Mouse (Mus musculus): Measurements from ENCODE around the gene Itga11. TPM values are rescaled to one million over a fixed set of nuclear protein-coding genes. Genes with fewer than 3 reads are reported as not detected.
A peak's percentile ranks its signal among the peaks of the same experiment; 100 is the strongest.

The Itga11 gene
- total RNA-seq, 2 experiments from 2014 or later: 0.98 to 1.1 TPM

- no peak for DNase-seq
Observed at GRCm38 (mm10) chr9:62689748-62690147, 12.1 kb downstream of the Itga11 start.

GRCm38 (mm10) chr9:62694054-62694453, 16.4 kb downstream of the Itga11 start:
- DNase-seq: peak; percentile 32

- no peak for DNase-seq
Observed at GRCm38 (mm10) chr9:62695210-62695609, 17.6 kb downstream of the Itga11 start.

GRCm38 (mm10) chr9:62696799-62697198, 19.2 kb downstream of the Itga11 start:
- no peak for DNase-seq

- DNase-seq: no peak
Observed at GRCm38 (mm10) chr9:62707267-62707666, 29.6 kb downstream of the Itga11 start.

GRCm38 (mm10) chr9:62707870-62708269, 30.2 kb downstream of the Itga11 start:
- no peak for DNase-seq

GRCm38 (mm10) chr9:62709983-62710382, 32.4 kb downstream of the Itga11 start:
- no peak for DNase-seq

- DNase-seq: no peak
Observed at GRCm38 (mm10) chr9:62712374-62712773, 34.7 kb downstream of the Itga11 start.

GRCm38 (mm10) chr9:62713040-62713439, 35.4 kb downstream of the Itga11 start:
- DNase-seq: no peak

GRCm38 (mm10) chr9:62714336-62714735, 36.7 kb downstream of the Itga11 start:
- no peak for DNase-seq

- DNase-seq: no peak
Observed at GRCm38 (mm10) chr9:62717982-62718381, 40.4 kb downstream of the Itga11 start.

- DNase-seq: no peak
Observed at GRCm38 (mm10) chr9:62721791-62722190, 44.2 kb downstream of the Itga11 start.

GRCm38 (mm10) chr9:62722716-62723115, 45.1 kb downstream of the Itga11 start:
- no peak for DNase-seq

- DNase-seq: no peak
Observed at GRCm38 (mm10) chr9:62724175-62724574, 46.5 kb downstream of the Itga11 start.

- no peak for DNase-seq
Observed at GRCm38 (mm10) chr9:62725247-62725646, 47.6 kb downstream of the Itga11 start.

- peak; percentile 37 for DNase-seq
Observed at GRCm38 (mm10) chr9:62726472-62726871, 48.8 kb downstream of the Itga11 start.

- DNase-seq: peak; percentile 67
Observed at GRCm38 (mm10) chr9:62744558-62745275, 67.1 kb downstream of the Itga11 start.

- no peak for DNase-seq
Observed at GRCm38 (mm10) chr9:62746646-62747045, 69.0 kb downstream of the Itga11 start.

GRCm38 (mm10) chr9:62749666-62750065, 72.0 kb downstream of the Itga11 start:
- peak; percentile 31 for DNase-seq

- DNase-seq: no peak
Observed at GRCm38 (mm10) chr9:62750381-62750780, 72.8 kb downstream of the Itga11 start.

- DNase-seq: no peak
Observed at GRCm38 (mm10) chr9:62758288-62758687, 80.7 kb downstream of the Itga11 start.

GRCm38 (mm10) chr9:62759601-62760000, 82.0 kb downstream of the Itga11 start:
- DNase-seq: no peak

GRCm38 (mm10) chr9:62763478-62763877, 85.9 kb downstream of the Itga11 start:
- DNase-seq: no peak

- no peak for DNase-seq
Observed at GRCm38 (mm10) chr9:62765346-62765745, 87.7 kb downstream of the Itga11 start.

GRCm38 (mm10) chr9:62767464-62767863, 89.8 kb downstream of the Itga11 start:
- DNase-seq: no peak

Data from heart, postnatal 4 days (tissue).